Mouse (Mus musculus) central nervous system, embryonic 14 days (tissue): Measurements from ENCODE around the gene Mdfi. TPM values are rescaled to one million over a fixed set of nuclear protein-coding genes. Genes with fewer than 3 reads are reported as not detected.

ENCODE experiments used
- polyA plus RNA-seq: library from polyadenylated mRNA; depleted of rRNA; stranded (reverse); fragments of >200 nt; gene quantifications from 2 replicates; pipeline ENCODE4 v1.2.3, GENCODE M21; 2012; rRNA removed

Gene Mdfi
- 37.4 and 87.0 TPM in 2 replicates for polyA plus RNA-seq

DNA sequence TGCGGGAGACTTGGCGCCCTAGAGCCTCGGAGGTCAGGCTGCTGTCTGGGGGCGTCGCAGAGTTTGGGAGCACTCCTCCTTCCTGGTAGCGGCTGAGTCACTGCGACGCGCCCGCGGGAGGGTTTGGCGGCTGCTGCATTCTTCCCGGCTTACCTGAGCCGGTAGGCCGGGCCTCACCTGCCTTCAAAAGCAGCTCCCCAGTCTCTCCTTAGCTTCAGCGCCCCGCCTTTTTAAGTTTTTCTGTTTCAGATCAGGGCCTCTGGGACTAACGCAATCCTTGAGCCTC, at the start of gene Mdfi:
Gene Mdfi (minus strand): TSS at position 210 of the 286 bp plus-strand sequence.

Other genes starting within 250 kb of the Mdfi start
- gene Bysl, start 223.2 kb downstream of the Mdfi start, polyA plus RNA-seq: 26.6 and 27.5 TPM in 2 replicates
- gene Med20, start 223.1 kb downstream of the Mdfi start, polyA plus RNA-seq: 52.6 and 55.4 TPM in 2 replicates
- 2.2 and 2.3 TPM in 2 replicates for gene Gm20517, start 223.1 kb downstream of the Mdfi start, polyA plus RNA-seq
- 29.8 and 33.7 TPM in 2 replicates for gene Usp49, start 204.0 kb downstream of the Mdfi start, polyA plus RNA-seq
- gene Tomm6, start 146.3 kb downstream of the Mdfi start, polyA plus RNA-seq: 83.6 and 105 TPM in 2 replicates
- 36.2 and 40.0 TPM in 2 replicates for gene Frs3, start 145.7 kb downstream of the Mdfi start, polyA plus RNA-seq
- gene Gm21981, start 140.2 kb downstream of the Mdfi start, polyA plus RNA-seq: 3.9 and 4.5 TPM in 2 replicates
- 1.0 TPM in 2 replicates for gene Prickle4, start 140.0 kb downstream of the Mdfi start, polyA plus RNA-seq
- gene Pgc, start 107.8 kb downstream of the Mdfi start, polyA plus RNA-seq: 0.08 TPM in 1 of 2 replicates, not detected in the other
- gene Tfeb, start 97.7 kb downstream of the Mdfi start, polyA plus RNA-seq: 2.4 and 3.7 TPM in 2 replicates
- gene Foxp4, start 90.0 kb upstream of the Mdfi start, polyA plus RNA-seq: 88.7 and 94.3 TPM in 2 replicates
- not detected in 2 replicates for gene 1700122O11Rik, start 203.6 kb upstream of the Mdfi start, polyA plus RNA-seq